ENCODE assay signal across 2 mouse cellular contexts in the genomic region with DNA sequence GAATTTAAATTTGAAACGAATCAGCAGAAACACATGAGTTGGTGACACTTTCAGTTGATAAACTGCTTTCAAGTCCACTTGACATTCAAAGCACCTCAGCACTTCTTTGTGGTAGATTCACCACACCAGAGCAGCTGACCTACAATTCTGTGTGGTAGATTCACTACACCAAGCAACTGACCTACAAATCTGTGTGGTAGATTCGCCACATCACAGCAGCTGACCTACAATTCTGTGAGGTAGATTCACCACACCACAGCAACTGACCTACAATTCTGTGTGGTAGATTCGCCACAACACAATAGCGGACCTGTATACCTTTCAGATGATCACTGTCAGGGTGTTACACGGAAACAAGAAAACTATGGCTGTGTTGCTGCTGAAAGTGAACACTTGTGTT.
A peak's percentile ranks its signal among the peaks of the same experiment; 100 is the strongest.
TF ChIP-seq lines count a peak whose summit lies in the region.

No protein-coding gene starts in this region.

TF ChIP-seq in CH12.LX, 34 proteins besides CTCF, POLR2A, EP300 and RAD21 (continued from another document):
- TF ChIP-seq ZC3H11A (IDR thresholded peaks at IDR 0.05; ENCODE audit: low read depth, low read length) (peak; percentile 100), ZMIZ1 (IDR thresholded peaks at IDR 0.05; ENCODE audit: low read depth, low read length) (no peak), POLR2AphosphoS2 (IDR thresholded peaks at IDR 0.05; ENCODE audit: low read depth, low read length) (no peak), ZKSCAN1 (IDR thresholded peaks at IDR 0.05; ENCODE audit: borderline replicate concordance, low read depth, low read length) (no peak), BHLHE40 (IDR thresholded peaks at IDR 0.05; ENCODE audit: low read depth, low read length) (peak; percentile 67), HCFC1 (IDR thresholded peaks at IDR 0.05; ENCODE audit: low read depth, low read length) (peak; percentile 84), TBP (conservative IDR thresholded peaks at IDR 0.05; ENCODE audit: low read depth, low read length) (no peak), ELF1 (IDR thresholded peaks at IDR 0.05; ENCODE audit: low read depth, low read length) (no peak), JUN (IDR thresholded peaks at IDR 0.05; ENCODE audit: insufficient read depth, low read depth, low read length) (no peak), MAFK (IDR thresholded peaks at IDR 0.05; ENCODE audit: insufficient replicate concordance, low read length) (0 out of 2 replicates have a peak, but pooled peaks have one; percentile 11), USF1 (IDR thresholded peaks at IDR 0.05; ENCODE audit: low read depth, low read length) (no peak), CHD2 (IDR thresholded peaks at IDR 0.05; ENCODE audit: low read length) (peak; percentile 49; the same call in 1 of the 2 replicates), KAT2A (IDR thresholded peaks at IDR 0.05; ENCODE audit: insufficient replicate concordance, low read length) (peak; percentile 66; the same call in 1 of the 2 replicates)

TF ChIP-seq in myocyte, 11 proteins besides CTCF, POLR2A, EP300 and RAD21 (continued from another document):
- TF ChIP-seq TCF12 (IDR thresholded peaks at IDR 0.05; ENCODE audit: insufficient read depth, poor library complexity, severe bottlenecking) (no peak), SRF (IDR thresholded peaks at IDR 0.05; ENCODE audit: control insufficient read depth, insufficient read length, low read depth) (no peak), MAX (IDR thresholded peaks at IDR 0.05; ENCODE audit: low read depth) (no peak), USF1 (IDR thresholded peaks at IDR 0.05; ENCODE audit: low read depth) (peak; percentile 39), MYOD1 (IDR thresholded peaks at IDR 0.05; ENCODE audit: control insufficient read depth in 1 of 3, insufficient read length in 2 of 3, low read depth in 2 of 3) (peak in 2 of 3 experiments; percentile 20 to 34), REST (IDR thresholded peaks at IDR 0.05; ENCODE audit: insufficient read depth, insufficient read length) (no peak), MYOG (IDR thresholded peaks at IDR 0.05; ENCODE audit: control insufficient read depth in 1 of 3, insufficient read depth in 1 of 3, insufficient read length in 2 of 3, low read depth in 2 of 3) (no peak), POLR2AphosphoS2 (IDR thresholded peaks at IDR 0.05; ENCODE audit: insufficient read length, low read depth) (no peak)
